ENCODE assay signal across 14 mouse cellular contexts in the genomic region with DNA sequence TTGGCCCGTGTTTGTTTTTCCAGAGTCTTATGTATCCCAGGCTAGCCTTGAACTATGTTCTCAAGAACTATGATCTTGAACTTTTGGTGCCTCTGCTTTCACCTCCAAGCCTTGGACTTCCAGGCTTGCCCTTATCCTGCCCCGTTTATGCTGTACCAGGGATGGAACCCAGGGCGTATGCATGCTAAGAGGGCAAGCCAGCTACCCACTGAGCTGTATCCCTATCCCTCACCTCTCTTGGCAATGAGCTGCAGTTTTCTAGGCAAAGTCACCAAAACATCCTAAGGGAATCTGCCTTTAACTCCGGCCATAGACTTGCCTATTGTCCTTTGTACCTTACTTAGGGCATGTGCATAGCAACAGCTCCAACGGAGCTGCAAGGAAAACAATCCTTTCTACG. TPM values are rescaled to one million over a fixed set of nuclear protein-coding genes. Genes with fewer than 3 reads are reported as not detected.
DNase-seq lines count a peak whose midpoint lies in the region; ATAC-seq and TF ChIP-seq lines count a peak whose summit lies in the region.
"Had no signal": no experiment of that assay in that cellular context is flagged by ENCODE, and none has a peak within 500 bp of the region (broad histone marks: within the 10 kb centered on the region; RNA-seq: fewer than 3 reads in every experiment).

No protein-coding gene starts in this region.

- no peaks in the 10 kb centered on the region; the same call in 1 of the 2 replicates for H3K4me1 ChIP-seq in intestine, embryonic 14.5 days (replicated peaks; ENCODE audit: control insufficient read depth, insufficient read depth, low read length)
- peaks cover 13% of the 10 kb centered on the region for H3K4me1 ChIP-seq in intestine, embryonic 16.5 days (ENCODE audit: control insufficient read depth, insufficient read depth, low read length)
- no peaks in the 10 kb centered on the region for H3K4me1 ChIP-seq in liver, embryonic 15.5 days (replicated peaks)
- H3K4me1 ChIP-seq in liver, embryonic 12.5 days: peaks cover 5% of the 10 kb centered on the region
- H3K4me1 ChIP-seq in heart, embryonic 15.5 days (replicated peaks): peaks cover 28% of the 10 kb centered on the region
- H3K4me1 ChIP-seq: megakaryocyte, embryonic 14.5 days had no signal

- H3K36me3 ChIP-seq in intestine, embryonic 14.5 days (ENCODE audit: control insufficient read depth, insufficient read depth, low read length): no peaks in the 10 kb centered on the region
- no peaks in the 10 kb centered on the region for H3K36me3 ChIP-seq in intestine, embryonic 16.5 days (ENCODE audit: control insufficient read depth, insufficient read depth, low read length)
- H3K36me3 ChIP-seq in liver, embryonic 15.5 days (replicated peaks): no peaks in the 10 kb centered on the region
- no peaks in the 10 kb centered on the region for H3K36me3 ChIP-seq in liver, embryonic 12.5 days
- no peaks in the 10 kb centered on the region for H3K36me3 ChIP-seq in heart, embryonic 15.5 days

- no peak for DNase-seq in gastrocnemius, adult 2 months
- no peak for DNase-seq in gastrocnemius, postnatal 10 days
- no peak for DNase-seq in intestine, embryonic 14.5 days (ENCODE audit: low spot score)
- DNase-seq in right cerebral cortex, postnatal 10 days (ENCODE audit: low spot score in 2 of 2): no peak
- DNase-seq: adrenal gland, adult 2 months; cerebellum, adult 2 months; thymus, postnatal 25 days had no signal

- H3K9me3 ChIP-seq in intestine, embryonic 14.5 days (ENCODE audit: control insufficient read depth, low read length): no peaks in the 10 kb centered on the region
- H3K9me3 ChIP-seq in intestine, embryonic 16.5 days (ENCODE audit: control insufficient read depth, low read length): no peaks in the 10 kb centered on the region
- no peaks in the 10 kb centered on the region for H3K9me3 ChIP-seq in liver, embryonic 15.5 days (replicated peaks)
- H3K9me3 ChIP-seq in liver, embryonic 12.5 days (replicated peaks): no peaks in the 10 kb centered on the region
- no peaks in the 10 kb centered on the region for H3K9me3 ChIP-seq in heart, embryonic 15.5 days (replicated peaks)

- no peak for TF ChIP-seq CTCF in gastrocnemius, adult 2 months (IDR thresholded peaks at IDR 0.05)

- no peak for ATAC-seq in intestine, embryonic 14.5 days (replicated peaks; ENCODE audit: low FRiP score, low TSS enrichment, low read depth)
- no peak for ATAC-seq in intestine, embryonic 16.5 days
- no peak for ATAC-seq in liver, embryonic 15.5 days (ENCODE audit: insufficient read depth)
- ATAC-seq in liver, embryonic 12.5 days: no peak
- ATAC-seq in heart, embryonic 15.5 days (replicated peaks; ENCODE audit: insufficient number of reproducible peaks, insufficient read depth, low FRiP score, low read depth): no peak
- ATAC-seq: forebrain, embryonic 16.5 days; Patski had no signal

- 77% methylated on average over 6 of the region's 6 CpGs for WGBS in intestine, embryonic 14.5 days
- 70% methylated on average over 6 of the region's 6 CpGs for WGBS in intestine, embryonic 16.5 days
- WGBS in liver, embryonic 15.5 days (ENCODE audit: insufficient replicate concordance): 56% methylated on average over 6 of the region's 6 CpGs
- 55% methylated on average over 6 of the region's 6 CpGs for WGBS in liver, embryonic 12.5 days (ENCODE audit: insufficient replicate concordance)
- WGBS in heart, embryonic 15.5 days: 55% methylated on average over 6 of the region's 6 CpGs

- H3K4me2 ChIP-seq in intestine, embryonic 14.5 days (ENCODE audit: low read length): 0 out of 2 replicates have a peak overlapping the region, but pooled peaks have one; percentile 3
- H3K4me2 ChIP-seq in intestine, embryonic 16.5 days (ENCODE audit: low read depth, low read length): no peak overlapping the region
- peak overlapping the region; percentile 13; the same call in 1 of the 2 replicates for H3K4me2 ChIP-seq in liver, embryonic 15.5 days
- H3K4me2 ChIP-seq in liver, embryonic 12.5 days: no peak overlapping the region
- peak overlapping the region; percentile 49 for H3K4me2 ChIP-seq in heart, embryonic 15.5 days

- H3K9ac ChIP-seq in intestine, embryonic 14.5 days (ENCODE audit: low read length): no peak overlapping the region
- H3K9ac ChIP-seq in intestine, embryonic 16.5 days (ENCODE audit: low read depth, low read length): no peak overlapping the region
- H3K9ac ChIP-seq in liver, embryonic 15.5 days: no peak overlapping the region
- H3K9ac ChIP-seq in liver, embryonic 12.5 days: no peak overlapping the region
- H3K9ac ChIP-seq in heart, embryonic 15.5 days: no peak overlapping the region

- H3K27ac ChIP-seq in gastrocnemius, adult 2 months: peak overlapping the region; percentile 81
- H3K27ac ChIP-seq in intestine, embryonic 14.5 days (ENCODE audit: low read depth): no peak overlapping the region
- no peak overlapping the region; the same call in 1 of the 2 replicates for H3K27ac ChIP-seq in intestine, embryonic 16.5 days (ENCODE audit: low read length)
- H3K27ac ChIP-seq in liver, embryonic 15.5 days (replicated peaks): no peak overlapping the region
- H3K27ac ChIP-seq in liver, embryonic 12.5 days: no peak overlapping the region
- H3K27ac ChIP-seq in heart, embryonic 15.5 days: peak overlapping the region; percentile 31

- intact Hi-C loops in gastrocnemius, adult 2 months (cut with DNase I): loop anchor here (2.0 kb wide), 1 partner anchor 30 kb away; no protein-coding TSS in a partner anchor

- H3K27me3 ChIP-seq in intestine, embryonic 14.5 days (replicated peaks; ENCODE audit: control insufficient read depth, insufficient read depth, low read length): no peaks in the 10 kb centered on the region
- H3K27me3 ChIP-seq in intestine, embryonic 16.5 days (replicated peaks; ENCODE audit: control insufficient read depth, insufficient read depth, low read length): no peaks in the 10 kb centered on the region
- H3K27me3 ChIP-seq in liver, embryonic 15.5 days: peaks cover 71% of the 10 kb centered on the region
- peaks cover 73% of the 10 kb centered on the region for H3K27me3 ChIP-seq in liver, embryonic 12.5 days (replicated peaks)
- H3K27me3 ChIP-seq in heart, embryonic 15.5 days: peaks cover 5% of the 10 kb centered on the region; the same call in 1 of the 2 replicates
- H3K27me3 ChIP-seq: Patski had no signal

- H3K4me3 ChIP-seq in gastrocnemius, adult 2 months: peak overlapping the region; percentile 67
- H3K4me3 ChIP-seq in intestine, embryonic 14.5 days (ENCODE audit: low read depth, low read length): no peak overlapping the region
- H3K4me3 ChIP-seq in intestine, embryonic 16.5 days (ENCODE audit: low read length): no peak overlapping the region
- H3K4me3 ChIP-seq in liver, embryonic 15.5 days (replicated peaks): no peak overlapping the region
- no peak overlapping the region for H3K4me3 ChIP-seq in liver, embryonic 12.5 days
- peak overlapping the region; percentile 29 for H3K4me3 ChIP-seq in heart, embryonic 15.5 days
- H3K4me3 ChIP-seq: megakaryocyte, embryonic 14.5 days had no signal

RNA-seq across cellular contexts. Expression of a gene that starts 2.6 kb away (rescaled TPM):
- 10 to 100 TPM; 78.8 to 85.4 TPM for total RNA-seq in gastrocnemius, adult 2 months (2021)
- 10 to 100 TPM; 78.9 to 85.3 TPM for total RNA-seq in gastrocnemius, postnatal 10 days (2021)
- 11.0 and 15.0 TPM in 2 replicates for polyA plus RNA-seq in intestine, embryonic 14.5 days (2014; fragmentation: Nextera tagmentation; extraction: Ambion mirVana)
- 10.3 and 10.6 TPM in 2 replicates for polyA plus RNA-seq in intestine, embryonic 16.5 days (2015; fragmentation: Nextera tagmentation; extraction: Ambion mirVana)
- polyA plus RNA-seq in liver, embryonic 15.5 days (2015; fragmentation: Nextera tagmentation; extraction: Ambion mirVana): 2.6 and 3.0 TPM in 2 replicates
- 5.9 and 6.5 TPM in 2 replicates for polyA plus RNA-seq in liver, embryonic 12.5 days (2016; fragmentation: Nextera tagmentation; extraction: Ambion mirVana)
- 20.5 and 21.3 TPM in 2 replicates for polyA plus RNA-seq in heart, embryonic 15.5 days (2015; fragmentation: Nextera tagmentation; extraction: Ambion mirVana)

Comparison
In these comparisons a context has a peak if more than half of its experiments do, and no peak if none do; other contexts are left out.
1. H3K4me2 ChIP-seq: peak in intestine, embryonic 14.5 days (single experiment), liver, embryonic 15.5 days (single experiment) and heart, embryonic 15.5 days (single experiment); none in intestine, embryonic 16.5 days (single experiment) and liver, embryonic 12.5 days (single experiment).
2. H3K27ac ChIP-seq: peak in gastrocnemius, adult 2 months (single experiment) and heart, embryonic 15.5 days (single experiment); none in intestine, embryonic 14.5 days (single experiment), intestine, embryonic 16.5 days (single experiment), liver, embryonic 15.5 days (single experiment) and liver, embryonic 12.5 days (single experiment).
3. H3K4me3 ChIP-seq: peak in gastrocnemius, adult 2 months (single experiment) and heart, embryonic 15.5 days (single experiment); none in intestine, embryonic 14.5 days (single experiment), intestine, embryonic 16.5 days (single experiment), liver, embryonic 15.5 days (single experiment) and liver, embryonic 12.5 days (single experiment).